Mouse (Mus musculus) intestine, embryonic 15.5 days (tissue): ENCODE results near the gene Lrpap1. TPM values are rescaled to one million over a fixed set of nuclear protein-coding genes. Genes with fewer than 3 reads are reported as not detected.

Experiments used
- ATAC-seq: fragments of 200-750 bp; cut with Nextera tagmentation; 2 replicates; pipeline ENCODE4 v1.8.0; 2017; ENCODE audit warnings: moderate TSS enrichment, moderate library complexity
- H3K27ac ChIP-seq: fragments of 300-500 bp; sonication (generic); 2 replicates; pipeline ENCODE4 v1.5.1; 2015; ENCODE audit warnings: mild to moderate bottlenecking, inconsistent platforms
- H3K27me3 ChIP-seq: fragments of 300-500 bp; sonication (generic); replicated peaks from 2 replicates; pipeline ENCODE4 v1.6.1; 2015; ENCODE audit warnings: inconsistent platforms
- H3K36me3 ChIP-seq: fragments of 300-500 bp; sonication (generic); 2 replicates; pipeline ENCODE4 v1.6.1; 2015; ENCODE audit warnings: inconsistent platforms
- H3K4me1 ChIP-seq: fragments of 300-500 bp; sonication (generic); replicated peaks from 2 replicates; pipeline ENCODE4 v1.6.1; 2015; ENCODE audit warnings: inconsistent platforms
- H3K4me2 ChIP-seq: fragments of 300-500 bp; sonication (generic); replicated peaks from 2 replicates; pipeline ENCODE4 v1.6.1; 2015; ENCODE audit warnings: mild to moderate bottlenecking, inconsistent platforms
- H3K4me3 ChIP-seq: fragments of 300-500 bp; sonication (generic); replicated peaks from 2 replicates; pipeline ENCODE4 v1.5.1; 2015; ENCODE audit warnings: inconsistent platforms
- H3K9ac ChIP-seq: fragments of 300-500 bp; sonication (generic); 2 replicates; pipeline ENCODE4 v1.6.1; 2015; ENCODE audit warnings: inconsistent platforms
- H3K9me3 ChIP-seq: fragments of 300-500 bp; sonication (generic); 2 replicates; pipeline ENCODE4 v1.6.1; 2016; ENCODE audit warnings: inconsistent platforms
- WGBS: fragments of 180-500 bp; shearing (Covaris S2); methylation state at CpG from one replicate; pipeline ENCODE4 v1.1.7; 2015; 5-methylcytosine and 5-hydroxymethylcytosine counted together
- polyA plus RNA-seq: library from polyadenylated mRNA; unstranded; fragments of >200 nt; fragmentation: Nextera tagmentation; extraction: Ambion mirVana; gene quantifications from 2 replicates; pipeline ENCODE4 v1.2.1, GENCODE M21; 2015

The Lrpap1 gene
- polyA plus RNA-seq, 1 experiment from 2014 or later, result 90.3 TPM

DNA sequence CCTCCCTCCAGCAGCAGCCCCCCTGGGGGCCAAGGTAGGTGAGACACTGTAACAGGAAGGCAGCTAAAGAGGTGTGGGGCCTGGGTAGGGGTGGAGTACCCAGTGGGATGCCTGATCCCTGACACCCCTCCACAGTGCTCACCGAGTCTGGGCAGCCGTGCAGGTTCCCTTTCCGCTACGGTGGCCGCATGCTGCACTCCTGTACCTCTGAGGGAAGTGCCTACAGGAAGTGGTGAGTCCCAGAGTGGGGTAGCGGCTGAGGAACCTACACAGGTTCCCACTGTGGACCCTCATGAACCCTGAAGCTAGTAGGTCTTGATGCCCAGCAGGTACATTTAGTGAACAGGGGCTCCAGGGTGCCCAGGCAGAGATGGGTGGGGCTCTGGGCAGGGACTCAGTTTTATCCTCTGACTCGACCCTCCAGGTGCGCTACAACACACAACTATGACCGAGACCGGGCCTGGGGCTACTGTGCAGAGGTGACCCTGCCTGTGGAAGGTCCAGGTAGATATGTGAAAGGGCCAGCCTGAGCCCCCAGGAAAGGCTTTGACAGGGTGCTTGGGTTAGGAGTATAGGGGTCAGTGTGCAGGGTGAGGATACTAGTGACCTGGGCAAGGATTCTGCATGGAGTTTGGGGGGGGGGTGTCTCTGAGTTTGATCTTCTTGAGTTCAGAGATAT lies 63.0 kb downstream of the Lrpap1 start:
- no peaks in the 10 kb centered on the region for H3K27me3 ChIP-seq
- H3K36me3 ChIP-seq, result no peaks in the 10 kb centered on the region
- 70% methylated on average over 10 of the region's 10 CpGs for WGBS
- no peak overlapping the region for H3K9ac ChIP-seq
- ATAC-seq, result peak; percentile 29; the same call in 1 of the 2 replicates
- no peaks in the 10 kb centered on the region for H3K9me3 ChIP-seq
- no peak overlapping the region for H3K4me3 ChIP-seq
- no peak overlapping the region for H3K4me2 ChIP-seq
- H3K4me1 ChIP-seq, result no peaks in the 10 kb centered on the region
- no peak overlapping the region for H3K27ac ChIP-seq

Other genes with a start within 250 kb of the Lrpap1 start
- 0.55 and 0.64 TPM in 2 replicates for gene Msantd1, start 197.8 kb downstream of the Lrpap1 start, polyA plus RNA-seq
- gene Rgs12, start 156.3 kb downstream of the Lrpap1 start, polyA plus RNA-seq, result 16.6 and 17.3 TPM in 2 replicates
- gene Hgfac, start 64.3 kb downstream of the Lrpap1 start, polyA plus RNA-seq, result 4.9 and 11.8 TPM in 2 replicates
- gene Dok7, start 49.0 kb downstream of the Lrpap1 start, polyA plus RNA-seq, result 1.3 TPM in 2 replicates
- gene Adra2c, start 172.6 kb upstream of the Lrpap1 start, polyA plus RNA-seq, result 0.05 and 0.08 TPM in 2 replicates